Mouse (Mus musculus) liver, embryonic 14.5 days (tissue): ENCODE data around the gene Ift52. TPM values are rescaled to one million over a fixed set of nuclear protein-coding genes. Genes with fewer than 3 reads are reported as not detected.

Experiments used
- ATAC-seq: fragments of 200-750 bp; cut with Nextera tagmentation; 2 replicates; pipeline ENCODE4 v1.8.0; 2017; ENCODE audit warnings: moderate number of reproducible peaks, mild to moderate bottlenecking, moderate library complexity; ENCODE audit not compliant: insufficient read depth
- DNase-seq, 3 experiments: peaks; one replicate each; pipeline ENCODE4 v3.0.0-alpha.2; 2012 to 2013; ENCODE audit warnings: low read depth in 3 of 3, low spot score in 3 of 3
- H3K27ac ChIP-seq: fragments of 300-500 bp; sonication (generic); 2 replicates; pipeline ENCODE4 v1.5.1; 2014; ENCODE audit warnings: moderate library complexity, mild to moderate bottlenecking, control low read depth, inconsistent platforms
- H3K27me3 ChIP-seq: fragments of 300-500 bp; sonication (generic); 2 replicates; pipeline ENCODE4 v1.6.1; 2014; ENCODE audit warnings: mild to moderate bottlenecking, low read length, moderate library complexity; ENCODE audit not compliant: control insufficient read depth, insufficient read depth
- H3K36me3 ChIP-seq: fragments of 300-500 bp; sonication (generic); replicated peaks from 2 replicates; pipeline ENCODE4 v1.6.1; 2014; ENCODE audit warnings: low read depth; ENCODE audit not compliant: control insufficient read depth, insufficient read depth
- H3K4me1 ChIP-seq, 2 experiments: fragments of 200-500 bp in 1 of 2; fragments of 300-500 bp in 1 of 2; sonication (generic) in 1 of 2; replicated peaks; 2 replicates each; pipeline ENCODE4 v1.6.1; 2012 to 2014; ENCODE audit warnings: antibody characterized with exemption in 1 of 2, inconsistent platforms in 1 of 2, low read length in 1 of 2; ENCODE audit not compliant: control insufficient read depth in 2 of 2, insufficient read depth in 2 of 2
- H3K4me2 ChIP-seq: fragments of 300-500 bp; sonication (generic); 2 replicates; pipeline ENCODE4 v1.6.1; 2014; ENCODE audit warnings: low read depth, mild to moderate bottlenecking, control low read depth, moderate library complexity
- H3K4me3 ChIP-seq, 2 experiments: fragments of 200-500 bp in 1 of 2; fragments of 300-500 bp in 1 of 2; sonication (generic) in 1 of 2; 2 replicates each; pipeline ENCODE4 v1.5.1; 2012 to 2014; ENCODE audit warnings: low read depth in 2 of 2, low read length in 2 of 2, mild to moderate bottlenecking in 2 of 2, control low read depth in 1 of 2, inconsistent platforms in 1 of 2, moderate library complexity in 1 of 2; ENCODE audit not compliant: insufficient read depth in 1 of 2
- H3K9ac ChIP-seq: fragments of 300-500 bp; sonication (generic); replicated peaks from 2 replicates; pipeline ENCODE4 v1.6.1; 2014; ENCODE audit warnings: mild to moderate bottlenecking, control low read depth, moderate library complexity
- H3K9me3 ChIP-seq: fragments of 300-500 bp; sonication (generic); 2 replicates; pipeline ENCODE4 v1.6.1; 2016; ENCODE audit warnings: low read length, mixed read lengths; ENCODE audit not compliant: control insufficient read depth
- CTCF ChIP-seq: IDR thresholded peaks from 2 replicates; pipeline ENCODE4 v1.5.1; 2016; ENCODE audit warnings: antibody characterized with exemption, low read depth, control low read depth
- EP300 ChIP-seq: IDR thresholded peaks from 2 replicates; pipeline ENCODE4 v1.6.1; 2016; ENCODE audit warnings: antibody characterized with exemption, low read depth
- WGBS: fragments of 180-500 bp; shearing (Covaris S2); extraction: QIAGEN DNeasy Blood & Tissue Kit; methylation state at CpG from one replicate; pipeline ENCODE4 v1.1.7; 2014; ENCODE audit not compliant: insufficient replicate concordance; 5-methylcytosine and 5-hydroxymethylcytosine counted together
- polyA plus RNA-seq, 2 experiments: library from polyadenylated mRNA; depleted of rRNA in 1 of 2; stranded (reverse) in 1 of 2; unstranded in 1 of 2; fragments of >200 nt; fragmentation: Nextera tagmentation in 1 of 2; extraction: Ambion mirVana in 1 of 2; gene quantifications; 2 replicates each; pipeline versions ENCODE4 v1.2.1 to v1.2.3; 2012 to 2014

Gene Ift52
- polyA plus RNA-seq, 2 experiments: 10.9 to 15.6 TPM

DNA sequence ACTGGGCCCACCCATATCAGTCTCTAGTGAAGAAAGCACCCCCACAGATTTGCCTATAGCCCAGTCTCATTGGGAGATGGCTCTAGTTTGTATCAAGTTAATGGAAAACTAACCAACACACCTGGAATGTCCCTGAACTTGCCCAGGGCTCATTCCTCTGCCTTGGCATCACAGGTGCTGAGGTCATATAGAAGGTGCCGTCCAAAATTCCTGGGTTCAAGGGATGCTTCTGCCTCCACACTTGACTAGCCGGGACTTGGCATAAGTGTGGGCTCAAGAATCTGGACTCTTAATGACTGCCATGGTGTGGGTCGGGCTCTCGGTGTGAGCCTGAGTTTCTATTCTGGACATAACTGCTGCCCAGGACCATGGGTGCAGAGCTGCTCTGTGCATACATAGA lies 61.9 kb downstream of the Ift52 start:
- ATAC-seq: no peak
- H3K27me3 ChIP-seq: no peaks in the 10 kb centered on the region
- no peak for DNase-seq
- no peak for TF ChIP-seq CTCF
- no peak for TF ChIP-seq EP300
- H3K27ac ChIP-seq: no peak overlapping the region
- no peaks in the 10 kb centered on the region for H3K9me3 ChIP-seq
- H3K36me3 ChIP-seq: peaks cover 69% of the 10 kb centered on the region
- WGBS: 90% methylated on average over 4 of the region's 4 CpGs
- H3K9ac ChIP-seq: no peak overlapping the region
- no peak overlapping the region for H3K4me3 ChIP-seq
- no peak overlapping the region for H3K4me2 ChIP-seq
- no peaks in the 10 kb centered on the region for H3K4me1 ChIP-seq

DNA sequence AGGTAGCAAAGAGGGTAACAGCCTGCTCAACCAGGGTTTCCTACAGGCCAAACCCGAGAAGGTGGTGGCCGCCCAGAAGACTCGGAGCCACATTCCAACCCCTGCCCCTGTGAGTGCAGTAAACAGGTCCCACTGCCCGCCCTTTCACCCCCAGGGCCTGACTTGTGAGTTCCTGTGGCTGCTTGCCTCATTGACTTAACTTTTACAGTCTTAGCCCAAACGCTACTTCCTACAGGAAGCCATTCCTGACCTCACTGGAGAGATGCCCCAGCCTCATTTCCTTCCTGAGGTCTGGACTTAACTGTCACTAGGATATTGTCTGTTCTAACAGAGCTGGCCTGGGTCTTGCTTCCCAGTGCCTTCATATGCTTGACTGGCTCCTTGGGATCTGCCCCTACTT lies 65.4 kb downstream of the Ift52 start:
- 43% methylated on average over 5 of the region's 5 CpGs for WGBS
- 0 out of 2 replicates have a peak, but pooled peaks have one; percentile 13 for ATAC-seq

DNA sequence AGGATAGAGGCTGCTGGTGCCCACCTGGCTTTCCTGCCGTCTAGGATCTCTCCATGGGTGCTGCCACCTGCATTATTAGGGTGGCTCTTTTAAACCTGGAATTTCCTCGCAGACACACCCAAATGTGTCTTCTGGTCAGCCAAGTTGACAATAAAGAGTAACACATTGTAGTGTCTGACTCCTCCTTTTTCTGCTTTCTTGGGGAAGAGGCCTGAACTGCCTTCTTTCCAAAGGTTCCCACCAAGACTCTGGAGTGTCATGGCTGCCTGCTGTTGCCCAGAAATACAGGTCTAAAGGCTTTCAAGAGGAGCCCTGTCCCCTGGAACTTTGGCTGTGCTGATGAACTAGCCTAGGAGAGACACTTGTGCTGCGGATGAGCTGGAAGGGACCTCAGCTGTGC lies 67.4 kb downstream of the Ift52 start:
- no peak for ATAC-seq

More for the DNA sequence above, 65.4 kb downstream of the Ift52 start:
- H3K4me3 ChIP-seq: no peak overlapping the region
- no peaks in the 10 kb centered on the region for H3K4me1 ChIP-seq
- no peak overlapping the region for H3K9ac ChIP-seq
- no peak for TF ChIP-seq CTCF
- TF ChIP-seq EP300: no peak
- H3K9me3 ChIP-seq: no peaks in the 10 kb centered on the region
- no peak overlapping the region for H3K27ac ChIP-seq
- H3K4me2 ChIP-seq: no peak overlapping the region
- H3K36me3 ChIP-seq: peaks cover 45% of the 10 kb centered on the region
- DNase-seq: no peak
- no peaks in the 10 kb centered on the region for H3K27me3 ChIP-seq

DNA sequence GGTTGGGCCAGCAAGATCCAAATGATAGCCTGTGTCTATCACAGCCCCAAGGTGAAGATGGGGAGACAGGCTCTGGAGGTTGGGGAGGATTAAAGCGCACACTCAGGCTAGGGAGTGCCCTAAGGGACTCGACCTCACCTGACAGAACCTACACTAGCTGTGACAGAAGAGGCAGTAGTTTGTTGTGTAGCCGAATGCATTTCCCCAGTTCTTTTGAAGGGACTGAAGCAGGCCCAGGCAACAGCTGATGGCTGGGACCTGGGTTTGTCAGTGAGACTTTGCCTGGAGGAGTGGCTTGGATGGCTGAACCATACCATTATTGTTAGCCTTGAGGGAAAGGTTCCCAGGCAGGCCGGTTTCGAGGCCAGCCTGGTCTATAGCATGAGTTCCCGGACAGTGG lies 67.9 kb downstream of the Ift52 start:
- TF ChIP-seq EP300 (no peak), CTCF (no peak)
- Histone ChIP-seq H3K27ac (no peak overlapping the region), H3K9ac (no peak overlapping the region), H3K4me2 (no peak overlapping the region), H3K27me3 (no peaks in the 10 kb centered on the region), H3K4me1 (no peaks in the 10 kb centered on the region), H3K36me3 (peaks cover 21% of the 10 kb centered on the region), H3K4me3 (no peak overlapping the region), H3K9me3 (no peaks in the 10 kb centered on the region)
- ATAC-seq (no peak), DNase-seq (no peak)
- 84% methylated on average over 6 of the region's 6 CpGs for WGBS

More for the DNA sequence above, 67.4 kb downstream of the Ift52 start:
- Histone ChIP-seq H3K36me3 (peaks cover 26% of the 10 kb centered on the region), H3K27me3 (no peaks in the 10 kb centered on the region), H3K4me2 (no peak overlapping the region), H3K9ac (no peak overlapping the region), H3K27ac (no peak overlapping the region), H3K4me3 (no peak overlapping the region), H3K4me1 (no peaks in the 10 kb centered on the region), H3K9me3 (no peaks in the 10 kb centered on the region)
- no peak for TF ChIP-seq CTCF
- TF ChIP-seq EP300: no peak
- DNase-seq: no peak
- WGBS: 72% methylated on average over 3 of the region's 3 CpGs

DNA sequence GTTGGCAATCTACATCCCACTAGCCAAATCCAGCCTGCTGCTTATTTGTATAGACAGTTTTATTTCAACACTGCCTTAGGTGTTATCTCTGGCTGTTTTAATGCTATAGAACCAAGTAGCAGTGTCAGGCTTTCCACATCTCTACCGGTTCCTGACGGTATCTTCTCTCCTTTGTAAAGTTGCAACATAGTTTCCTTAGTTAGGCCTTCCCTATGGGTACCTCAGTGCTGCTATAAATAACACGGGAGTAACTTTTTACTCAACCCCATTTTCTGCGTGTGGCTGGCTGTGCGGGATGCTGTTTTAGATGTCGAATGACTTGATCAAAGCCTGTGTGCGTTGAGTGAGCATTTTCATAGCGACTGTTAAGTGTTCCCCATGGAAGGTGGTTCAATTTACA lies 69.4 kb downstream of the Ift52 start:
- 46% methylated on average over 8 of the region's 8 CpGs for WGBS
- H3K4me2 ChIP-seq: no peak overlapping the region
- no peak for ATAC-seq
- no peak overlapping the region for H3K27ac ChIP-seq
- H3K36me3 ChIP-seq: peaks cover 12% of the 10 kb centered on the region
- DNase-seq: no peak
- no peaks in the 10 kb centered on the region for H3K27me3 ChIP-seq
- H3K9me3 ChIP-seq: no peaks in the 10 kb centered on the region
- H3K4me1 ChIP-seq: no peaks in the 10 kb centered on the region
- TF ChIP-seq CTCF: no peak
- no peak for TF ChIP-seq EP300
- H3K4me3 ChIP-seq: no peak overlapping the region
- no peak overlapping the region for H3K9ac ChIP-seq

DNA sequence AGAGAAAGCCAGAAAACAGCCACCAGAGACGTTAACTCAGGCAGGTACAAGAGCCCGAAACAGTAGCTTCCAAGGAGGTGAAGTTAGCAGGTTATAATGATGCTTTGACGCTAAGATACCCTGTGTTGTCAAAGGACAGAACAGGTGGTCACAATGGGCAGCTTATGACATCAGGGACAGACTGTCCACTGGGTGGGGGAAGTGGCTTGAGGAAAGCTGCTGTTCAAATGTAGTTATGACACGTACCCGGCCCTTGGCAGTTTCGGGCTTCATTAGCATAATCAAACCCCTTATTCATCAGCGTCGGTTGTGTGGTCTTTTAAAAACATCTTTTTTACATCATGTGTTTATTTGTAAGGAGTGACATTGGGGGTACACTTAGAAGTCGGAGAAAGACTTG lies 70.6 kb downstream of the Ift52 start, which contains the start of gene Gtsf1l:
Gtsf1l (minus strand) TSS at position 128 of the 400 bp plus-strand sequence.
- Histone ChIP-seq H3K4me2 (no peak within 1 kb of the TSS), H3K4me1 (no peaks in the 10 kb centered on the region), H3K36me3 (peaks cover 8% of the 10 kb centered on the region), H3K9ac (no peak within 1 kb of the TSS), H3K27me3 (no peaks in the 10 kb centered on the region), H3K9me3 (no peaks in the 10 kb centered on the region), H3K27ac (no peak within 1 kb of the TSS), H3K4me3 (no peak within 1 kb of the TSS)
- ATAC-seq (no peak), DNase-seq (no peak)
- WGBS: 72% methylated on average over 9 of the region's 9 CpGs
- TF ChIP-seq CTCF (no peak), EP300 (no peak)
